Mouse (Mus musculus) neural tube, embryonic 12.5 days (tissue): ENCODE results near the gene Actl6a. TPM values are rescaled to one million over a fixed set of nuclear protein-coding genes. Genes with fewer than 3 reads are reported as not detected.

Experiments used
- ATAC-seq: fragments of 200-750 bp; cut with Nextera tagmentation; 2 replicates; pipeline ENCODE4 v1.8.0; 2017; ENCODE audit warnings: low read depth, mild to moderate bottlenecking, moderate TSS enrichment, moderate library complexity; ENCODE audit not compliant: low FRiP score
- H3K27ac ChIP-seq: fragments of 300-500 bp; sonication (generic); 2 replicates; pipeline ENCODE4 v1.5.1; 2016
- H3K27me3 ChIP-seq: fragments of 300-500 bp; sonication (generic); replicated peaks from 2 replicates; pipeline ENCODE4 v1.6.1; 2016; ENCODE audit warnings: mild to moderate bottlenecking
- H3K36me3 ChIP-seq: fragments of 300-500 bp; sonication (generic); 2 replicates; pipeline ENCODE4 v1.6.1; 2016; ENCODE audit warnings: mild to moderate bottlenecking
- H3K4me1 ChIP-seq: fragments of 300-500 bp; sonication (generic); 2 replicates; pipeline ENCODE4 v1.6.1; 2016
- H3K4me2 ChIP-seq: fragments of 300-500 bp; sonication (generic); replicated peaks from 2 replicates; pipeline ENCODE4 v1.6.1; 2016; ENCODE audit warnings: mild to moderate bottlenecking
- H3K4me3 ChIP-seq: fragments of 300-500 bp; sonication (generic); 2 replicates; pipeline ENCODE4 v1.5.1; 2016
- H3K9ac ChIP-seq: fragments of 300-500 bp; sonication (generic); 2 replicates; pipeline ENCODE4 v1.6.1; 2016; ENCODE audit warnings: mild to moderate bottlenecking
- H3K9me3 ChIP-seq: fragments of 300-500 bp; sonication (generic); 2 replicates; pipeline ENCODE4 v1.6.1; 2016; ENCODE audit warnings: mild to moderate bottlenecking
- WGBS: fragments of 180-500 bp; shearing (Covaris S2); methylation state at CpG from one replicate; pipeline ENCODE4 v1.1.7; 2016; 5-methylcytosine and 5-hydroxymethylcytosine counted together
- polyA plus RNA-seq: library from polyadenylated mRNA; unstranded; fragments of >200 nt; fragmentation: Nextera tagmentation; extraction: Ambion mirVana; gene quantifications from 2 replicates; pipeline ENCODE4 v1.2.1, GENCODE M21; 2016

The Actl6a gene
- polyA plus RNA-seq, 1 experiment from 2014 or later, result 173 TPM

DNA sequence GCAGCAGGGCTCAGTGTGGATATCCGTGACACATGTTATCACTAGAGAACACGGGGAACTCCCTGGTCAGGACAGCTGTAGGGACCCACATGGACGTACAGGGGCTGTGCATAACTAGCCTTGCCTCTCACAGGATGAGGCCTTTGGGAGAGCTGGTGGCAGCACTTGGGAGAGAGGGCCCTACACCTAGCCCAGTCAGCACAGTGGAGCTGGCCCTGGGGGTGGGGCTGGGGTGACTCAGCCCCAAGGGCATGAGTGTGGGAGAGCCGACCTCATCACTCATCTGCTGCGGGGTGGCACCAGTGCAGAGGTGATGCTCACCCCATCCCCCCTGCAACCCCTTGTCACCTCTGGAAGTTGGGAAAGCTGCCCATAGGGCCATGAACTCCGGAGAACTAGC lies 29.7 kb upstream of the Actl6a start:
- Histone ChIP-seq H3K4me3 (no peak overlapping the region), H3K27ac (no peak overlapping the region), H3K36me3 (no peaks in the 10 kb centered on the region), H3K9ac (no peak overlapping the region), H3K9me3 (no peaks in the 10 kb centered on the region), H3K27me3 (no peaks in the 10 kb centered on the region), H3K4me1 (no peaks in the 10 kb centered on the region), H3K4me2 (no peak overlapping the region)
- 80% methylated on average over 6 of the region's 6 CpGs for WGBS
- ATAC-seq, result no peak

- Histone ChIP-seq H3K27ac (no peak overlapping the region), H3K4me2 (no peak overlapping the region), H3K4me3 (no peak overlapping the region), H3K4me1 (no peaks in the 10 kb centered on the region), H3K9ac (no peak overlapping the region), H3K36me3 (no peaks in the 10 kb centered on the region), H3K9me3 (no peaks in the 10 kb centered on the region), H3K27me3 (no peaks in the 10 kb centered on the region)
- WGBS, result 79% methylated on average over 11 of the region's 12 CpGs
- ATAC-seq, result no peak
Measured at GRCm38 (mm10) chr3:32682910-32683531, 23.1 kb upstream of the Actl6a start.

DNA sequence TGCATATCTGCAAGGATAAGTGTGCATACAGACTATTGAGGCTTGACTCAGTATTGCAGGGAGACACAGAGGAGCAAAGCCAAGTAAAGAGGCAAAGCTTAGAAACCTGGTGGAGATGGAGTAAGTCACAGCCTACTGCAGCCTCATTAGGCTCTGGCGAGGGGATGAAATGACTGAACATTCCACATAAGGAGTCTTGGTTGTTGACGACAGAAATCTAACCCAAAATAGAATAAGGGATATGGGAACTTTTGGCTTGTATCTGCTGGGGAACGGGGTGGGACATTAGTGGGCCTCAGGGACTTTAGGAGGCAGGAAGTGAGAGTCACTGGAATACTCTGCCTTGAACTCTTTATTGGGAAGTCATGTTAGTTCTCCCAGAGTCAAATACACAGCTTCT lies 21.5 kb upstream of the Actl6a start:
- no peak overlapping the region for H3K27ac ChIP-seq
- WGBS, result 88% methylated on average over 3 of the region's 3 CpGs
- no peak for ATAC-seq

DNA sequence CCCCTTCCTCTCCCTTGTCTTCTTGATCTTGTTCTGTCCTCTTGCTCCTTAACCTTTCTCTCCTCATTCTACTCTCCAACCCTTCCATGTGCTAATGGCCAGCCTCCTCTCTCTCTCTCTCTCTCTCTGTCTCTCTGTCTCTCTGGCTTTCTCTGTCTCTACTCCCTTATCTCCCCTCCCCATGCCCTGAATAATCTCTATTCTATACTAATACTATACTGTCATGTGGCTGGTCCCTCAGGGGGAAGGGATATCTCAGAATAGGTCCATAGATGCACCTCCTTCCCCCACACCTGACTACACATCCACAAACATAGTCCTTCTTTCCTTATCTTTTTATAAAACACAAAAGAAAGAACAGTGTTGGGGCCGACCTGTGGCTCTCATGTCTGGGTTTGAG lies 19.6 kb upstream of the Actl6a start:
- no peaks in the 10 kb centered on the region for H3K4me1 ChIP-seq
- no peak for ATAC-seq
- 71% methylated on average over 1 of the region's 1 CpGs for WGBS
- no peak overlapping the region for H3K27ac ChIP-seq
- no peak overlapping the region for H3K4me2 ChIP-seq
- H3K4me3 ChIP-seq, result no peak overlapping the region
- no peaks in the 10 kb centered on the region for H3K27me3 ChIP-seq
- no peak overlapping the region for H3K9ac ChIP-seq
- no peaks in the 10 kb centered on the region for H3K9me3 ChIP-seq
- no peaks in the 10 kb centered on the region for H3K36me3 ChIP-seq

More for the DNA sequence above, 21.5 kb upstream of the Actl6a start:
- no peaks in the 10 kb centered on the region for H3K27me3 ChIP-seq
- H3K9me3 ChIP-seq, result no peaks in the 10 kb centered on the region
- H3K4me2 ChIP-seq, result no peak overlapping the region
- H3K9ac ChIP-seq, result no peak overlapping the region
- no peaks in the 10 kb centered on the region for H3K4me1 ChIP-seq
- no peak overlapping the region for H3K4me3 ChIP-seq
- no peaks in the 10 kb centered on the region for H3K36me3 ChIP-seq

GRCm38 (mm10) chr3:32687156-32687555 lies 18.9 kb upstream of the Actl6a start:
- H3K9me3 ChIP-seq, result no peaks in the 10 kb centered on the region
- H3K4me1 ChIP-seq, result no peaks in the 10 kb centered on the region
- H3K27me3 ChIP-seq, result no peaks in the 10 kb centered on the region
- H3K4me2 ChIP-seq, result no peak overlapping the region
- H3K27ac ChIP-seq, result no peak overlapping the region
- ATAC-seq, result no peak
- no peaks in the 10 kb centered on the region for H3K36me3 ChIP-seq
- no peak overlapping the region for H3K4me3 ChIP-seq
- 64% methylated on average over 4 of the region's 4 CpGs for WGBS
- H3K9ac ChIP-seq, result no peak overlapping the region

GRCm38 (mm10) chr3:32689567-32689999 lies 16.5 kb upstream of the Actl6a start:
- no peak overlapping the region for H3K4me3 ChIP-seq
- H3K27me3 ChIP-seq, result no peaks in the 10 kb centered on the region
- 92% methylated on average over 9 of the region's 9 CpGs for WGBS
- no peaks in the 10 kb centered on the region for H3K9me3 ChIP-seq
- no peak overlapping the region for H3K27ac ChIP-seq
- no peak overlapping the region for H3K9ac ChIP-seq
- H3K4me2 ChIP-seq, result no peak overlapping the region
- ATAC-seq, result no peak
- H3K4me1 ChIP-seq, result no peaks in the 10 kb centered on the region
- H3K36me3 ChIP-seq, result no peaks in the 10 kb centered on the region

- Histone ChIP-seq H3K27ac (no peak overlapping the region), H3K9ac (no peak overlapping the region), H3K36me3 (no peaks in the 10 kb centered on the region), H3K4me2 (no peak overlapping the region), H3K4me1 (no peaks in the 10 kb centered on the region), H3K27me3 (no peaks in the 10 kb centered on the region), H3K9me3 (no peaks in the 10 kb centered on the region), H3K4me3 (no peak overlapping the region)
- WGBS, result 89% methylated on average over 3 of the region's 3 CpGs
- ATAC-seq, result no peak
Measured at GRCm38 (mm10) chr3:32690008-32690407, 16.1 kb upstream of the Actl6a start.

DNA sequence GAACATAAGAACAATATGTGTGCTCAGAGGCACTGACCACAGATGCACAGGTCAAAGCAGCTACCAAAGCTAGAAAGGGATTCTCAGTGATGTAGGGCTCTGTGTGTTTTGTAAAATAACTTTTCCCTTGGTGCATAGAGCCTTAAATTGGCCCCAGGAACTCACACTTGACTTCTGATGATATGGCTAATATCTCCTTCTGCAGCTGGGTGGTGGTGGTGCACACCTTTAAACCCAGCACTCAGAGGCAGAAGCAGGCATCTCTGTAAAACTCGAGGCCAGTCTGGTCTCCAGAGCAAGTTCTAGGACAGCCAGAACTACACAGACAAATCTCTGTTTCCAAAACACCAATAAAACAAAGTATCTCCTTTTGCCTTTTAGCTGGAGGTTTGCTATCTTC lies 15.2 kb upstream of the Actl6a start:
- no peaks in the 10 kb centered on the region for H3K36me3 ChIP-seq
- no peaks in the 10 kb centered on the region for H3K4me1 ChIP-seq
- no peak overlapping the region for H3K4me3 ChIP-seq
- no peak overlapping the region for H3K27ac ChIP-seq
- ATAC-seq, result no peak
- WGBS, result 53% methylated on average over 1 of the region's 1 CpGs
- no peak overlapping the region for H3K9ac ChIP-seq
- H3K27me3 ChIP-seq, result no peaks in the 10 kb centered on the region
- no peak overlapping the region for H3K4me2 ChIP-seq
- no peaks in the 10 kb centered on the region for H3K9me3 ChIP-seq

DNA sequence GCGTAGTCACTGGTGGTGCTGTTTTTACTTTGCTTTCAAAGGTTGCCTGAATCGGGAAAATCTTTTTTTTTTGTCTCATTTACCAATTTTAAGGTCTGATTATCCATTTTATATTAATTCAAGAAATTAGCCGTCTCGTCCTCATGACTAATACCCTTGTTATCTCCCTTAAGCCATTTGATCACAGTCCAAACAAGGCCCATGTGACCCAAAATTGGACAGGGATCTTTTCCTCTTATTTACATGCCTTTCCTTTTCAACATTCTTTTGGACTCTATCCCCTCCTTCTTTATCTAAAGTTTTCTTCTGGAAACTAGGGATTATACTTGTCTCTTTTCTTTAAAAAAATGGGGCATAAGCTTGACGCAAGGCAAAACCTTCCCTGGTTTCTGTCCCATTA lies 14.3 kb upstream of the Actl6a start:
- Histone ChIP-seq H3K4me1 (no peaks in the 10 kb centered on the region), H3K4me3 (no peak overlapping the region), H3K27ac (no peak overlapping the region), H3K27me3 (no peaks in the 10 kb centered on the region), H3K36me3 (no peaks in the 10 kb centered on the region), H3K4me2 (no peak overlapping the region), H3K9me3 (no peaks in the 10 kb centered on the region), H3K9ac (no peak overlapping the region)
- 87% methylated on average over 5 of the region's 5 CpGs for WGBS
- ATAC-seq, result no peak

GRCm38 (mm10) chr3:32694211-32694610 lies 11.9 kb upstream of the Actl6a start:
- Histone ChIP-seq H3K4me2 (no peak overlapping the region), H3K9me3 (no peaks in the 10 kb centered on the region)
- WGBS, result 47% methylated on average over 5 of the region's 5 CpGs

DNA sequence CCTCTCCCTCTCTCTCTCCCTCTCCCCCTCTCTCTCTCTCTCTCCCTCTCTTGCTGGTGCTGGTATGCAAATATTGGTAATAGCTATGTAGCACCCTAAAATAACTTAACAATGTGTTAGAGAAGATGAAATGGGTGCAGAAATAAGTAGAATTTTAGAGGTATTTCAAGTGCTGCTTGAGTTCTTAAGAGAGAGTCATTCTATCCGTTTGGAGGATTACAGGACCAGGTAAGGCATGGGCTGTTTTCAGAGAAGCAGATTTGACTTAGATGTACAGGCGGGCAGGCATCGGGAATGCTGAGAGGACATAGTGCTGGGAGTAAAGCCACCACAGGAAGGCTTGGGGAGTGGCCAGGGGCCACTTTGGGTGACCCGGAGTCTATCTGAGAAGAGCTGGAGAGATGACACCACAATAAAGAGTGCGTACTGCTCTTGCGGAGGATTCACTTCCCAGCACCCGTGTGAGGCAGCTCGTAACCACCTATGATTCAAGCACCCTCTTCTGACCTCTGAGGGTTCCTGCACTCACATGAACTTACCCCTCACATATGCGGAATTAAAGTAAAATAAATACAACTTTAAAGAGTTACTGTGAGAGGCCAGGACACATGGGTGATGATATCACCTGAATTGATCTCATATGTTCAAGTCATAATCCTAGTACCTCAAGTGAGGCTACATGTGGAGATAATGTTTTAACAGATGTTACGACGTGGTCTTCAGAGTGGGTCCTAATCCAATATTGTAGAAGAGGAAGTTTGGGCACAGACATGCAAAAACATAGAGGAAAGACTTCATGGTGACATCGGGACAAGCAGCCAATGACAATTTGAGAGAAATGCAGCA lies 11.1 kb upstream of the Actl6a start:
- H3K9ac ChIP-seq, result no peak overlapping the region
- H3K4me3 ChIP-seq, result no peak overlapping the region
- H3K27ac ChIP-seq, result no peak overlapping the region
- H3K27me3 ChIP-seq, result no peaks in the 10 kb centered on the region
- no peaks in the 10 kb centered on the region for H3K36me3 ChIP-seq
- no peaks in the 10 kb centered on the region for H3K9me3 ChIP-seq
- WGBS, result 76% methylated on average over 12 of the region's 12 CpGs
- no peaks in the 10 kb centered on the region for H3K4me1 ChIP-seq
- H3K4me2 ChIP-seq, result no peak overlapping the region
- no peak for ATAC-seq

More at GRCm38 (mm10) chr3:32694211-32694610, 11.9 kb upstream of the Actl6a start:
- H3K27ac ChIP-seq, result no peak overlapping the region
- ATAC-seq, result no peak
- no peak overlapping the region for H3K9ac ChIP-seq
- no peaks in the 10 kb centered on the region for H3K36me3 ChIP-seq
- H3K27me3 ChIP-seq, result no peaks in the 10 kb centered on the region
- H3K4me1 ChIP-seq, result no peaks in the 10 kb centered on the region
- no peak overlapping the region for H3K4me3 ChIP-seq

DNA sequence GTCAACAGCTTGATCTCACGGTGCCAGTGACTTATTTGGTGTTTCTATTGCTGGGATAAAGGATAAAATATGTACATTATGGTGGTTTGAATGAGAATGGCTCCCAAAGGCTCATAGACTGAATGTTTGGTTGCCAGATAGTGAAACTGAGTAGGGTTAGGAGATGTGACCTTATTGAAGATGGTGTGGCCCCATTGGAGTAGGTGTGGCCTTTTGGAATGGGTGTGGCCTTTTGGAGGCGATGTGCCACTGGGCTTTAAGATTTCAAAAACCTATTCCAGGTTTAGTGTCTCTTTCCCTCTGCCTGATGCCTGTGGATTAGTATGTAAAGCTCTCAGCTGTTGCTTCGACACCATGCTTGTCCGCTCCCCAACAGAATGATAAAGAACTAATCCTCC lies 10.5 kb upstream of the Actl6a start:
- H3K27me3 ChIP-seq, result no peaks in the 10 kb centered on the region
- H3K4me2 ChIP-seq, result no peak overlapping the region
- no peak overlapping the region for H3K9ac ChIP-seq
- H3K9me3 ChIP-seq, result no peaks in the 10 kb centered on the region
- H3K36me3 ChIP-seq, result no peaks in the 10 kb centered on the region
- WGBS, result 88% methylated on average over 4 of the region's 4 CpGs
- no peak overlapping the region for H3K27ac ChIP-seq
- H3K4me1 ChIP-seq, result no peaks in the 10 kb centered on the region
- no peak overlapping the region for H3K4me3 ChIP-seq
- no peak for ATAC-seq
